Mouse (Mus musculus): Measurements from ENCODE around the gene Fam214b. TPM values are rescaled to one million over a fixed set of nuclear protein-coding genes. Genes with fewer than 3 reads are reported as not detected.

Gene Fam214b
- polyA plus RNA-seq, 2 experiments = 9.5 to 22.1 TPM

DNA sequence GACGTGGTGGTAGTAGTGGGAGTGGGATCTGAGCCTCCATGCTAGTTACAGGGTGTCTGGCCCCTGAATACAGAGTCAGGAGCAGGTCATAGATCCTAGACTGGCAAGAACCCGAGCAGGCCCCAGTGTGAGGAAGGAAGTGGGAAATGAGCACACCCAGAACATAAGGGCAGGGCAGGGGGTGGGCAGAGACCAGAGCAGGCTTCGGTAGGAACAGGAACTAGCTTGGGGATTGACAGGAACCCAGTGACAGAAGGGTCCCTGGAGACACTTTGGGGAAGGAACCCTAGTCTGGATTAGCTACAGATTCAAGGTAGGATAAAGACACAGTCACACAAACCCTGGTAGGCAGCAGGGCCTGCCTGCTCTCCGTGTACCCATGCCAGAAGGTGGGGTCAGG is 1.3 kb downstream of the Fam214b start:
- peaks cover 21% of the 10 kb centered on the region for H3K4me1 ChIP-seq (ENCODE audit: control insufficient read depth, insufficient read depth, low read length)
- TF ChIP-seq POLR2A (IDR thresholded peaks at IDR 0.05; ENCODE audit: borderline replicate concordance, extremely low read depth, insufficient read depth, insufficient read length) = no peak
- no peaks in the 10 kb centered on the region for H3K9me3 ChIP-seq (ENCODE audit: control insufficient read depth, low read length)
- H3K36me3 ChIP-seq (ENCODE audit: control insufficient read depth, insufficient read depth, low read length) = no peaks in the 10 kb centered on the region
- DNase-seq (ENCODE audit: low spot score) (no peak), ATAC-seq (ENCODE audit: low FRiP score, low read depth) (no peak)
- WGBS = 23% methylated on average over 4 of the region's 4 CpGs
- H3K27me3 ChIP-seq (ENCODE audit: control insufficient read depth, insufficient read depth, low read length) = no peaks in the 10 kb centered on the region
- H3K27ac ChIP-seq (replicated peaks; ENCODE audit: low read depth, low read length) = no peak overlapping the region
- H3K4me2 ChIP-seq (replicated peaks; ENCODE audit: low read depth, low read length, severe bottlenecking) = peak overlapping the region; percentile 79
- peak overlapping the region; percentile 52; the same call in 1 of the 2 replicates for H3K4me3 ChIP-seq (replicated peaks; ENCODE audit: low read length)
- no peak overlapping the region; the same call in 1 of the 2 replicates for H3K9ac ChIP-seq (ENCODE audit: low read depth, low read length, severe bottlenecking)

DNA sequence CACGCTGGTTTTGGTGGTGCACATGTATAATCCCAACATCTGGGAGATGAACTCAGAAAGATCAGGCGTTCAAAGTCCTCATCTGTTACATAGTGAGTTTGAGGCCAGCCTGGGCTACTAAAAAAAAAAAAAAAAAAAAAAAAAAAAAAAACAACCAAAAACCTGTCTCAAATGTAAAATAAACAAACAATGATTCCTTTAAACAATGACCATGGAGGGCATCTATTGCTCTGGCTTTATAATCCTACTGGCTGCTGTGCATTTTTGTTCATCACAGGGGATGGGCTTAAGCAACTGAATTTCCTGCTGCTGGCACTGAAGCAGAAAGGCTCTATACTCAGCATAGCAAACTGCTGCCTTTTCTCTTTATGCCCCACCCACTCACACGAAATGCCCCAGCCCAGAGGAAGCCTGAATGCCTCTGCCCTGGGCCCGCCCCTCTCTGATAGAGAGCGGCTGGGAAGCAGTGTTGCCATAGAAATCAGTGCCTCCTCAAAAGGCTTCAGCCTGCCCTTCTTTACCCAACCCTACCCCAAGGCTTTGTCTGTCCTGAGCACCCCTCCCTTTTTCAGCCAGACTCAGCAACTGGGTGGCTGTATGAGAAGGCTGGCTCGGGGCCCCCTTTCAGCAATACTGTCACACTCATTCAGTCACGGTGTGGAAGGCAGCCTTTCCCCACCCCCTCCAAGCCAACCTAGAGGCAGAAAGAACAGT is 2.2 kb downstream of the Fam214b start:
- Histone ChIP-seq H3K4me3 (replicated peaks; ENCODE audit: low read length) (no peak overlapping the region), H3K4me2 (replicated peaks; ENCODE audit: low read depth, low read length, severe bottlenecking) (peak overlapping the region; percentile 79), H3K9ac (ENCODE audit: low read depth, low read length, severe bottlenecking) (no peak overlapping the region), H3K4me1 (ENCODE audit: control insufficient read depth, insufficient read depth, low read length) (peaks cover 29% of the 10 kb centered on the region), H3K27me3 (ENCODE audit: control insufficient read depth, insufficient read depth, low read length) (no peaks in the 10 kb centered on the region), H3K27ac (replicated peaks; ENCODE audit: low read depth, low read length) (no peak overlapping the region), H3K9me3 (ENCODE audit: control insufficient read depth, low read length) (no peaks in the 10 kb centered on the region), H3K36me3 (ENCODE audit: control insufficient read depth, insufficient read depth, low read length) (no peaks in the 10 kb centered on the region)
- no peak for TF ChIP-seq POLR2A (IDR thresholded peaks at IDR 0.05; ENCODE audit: borderline replicate concordance, extremely low read depth, insufficient read depth, insufficient read length)
- 28% methylated on average over 7 of the region's 7 CpGs for WGBS
- DNase-seq (ENCODE audit: low spot score) = peak; percentile 42
- ATAC-seq (ENCODE audit: low FRiP score, low read depth) = no peak

DNA sequence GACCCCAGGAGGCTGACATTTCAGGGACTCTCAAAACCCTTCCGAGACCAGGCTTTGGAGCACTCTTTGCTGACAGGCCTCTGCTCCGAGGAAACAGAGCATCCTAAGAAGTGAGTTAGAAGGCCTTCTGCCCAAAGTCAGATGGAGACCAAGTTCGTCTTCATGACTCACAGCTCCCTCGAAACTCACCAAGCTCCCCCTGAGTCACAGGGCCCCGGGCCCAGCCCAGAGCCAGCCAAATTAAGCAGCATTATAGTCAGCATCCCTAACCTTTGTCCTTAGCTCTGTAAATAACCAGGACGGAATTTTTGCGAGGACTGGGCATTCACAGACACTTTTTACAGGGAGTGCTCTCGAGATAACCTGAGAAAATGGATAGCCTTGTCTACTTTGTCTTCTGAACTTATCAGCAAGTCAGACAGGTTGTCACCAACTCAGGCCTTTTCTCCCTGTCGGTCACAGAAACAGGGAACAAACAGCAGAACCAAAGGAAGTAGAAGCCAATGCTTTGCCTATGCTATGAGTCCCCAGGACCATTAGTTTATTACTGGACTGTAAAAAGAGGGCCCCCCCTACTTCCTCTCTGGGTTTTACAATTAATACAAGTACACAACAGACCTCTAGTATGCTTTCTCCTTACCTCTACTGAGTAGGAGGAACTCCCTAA is 5.0 kb downstream of the Fam214b start:
- ATAC-seq (ENCODE audit: low FRiP score, low read depth) (no peak), DNase-seq (ENCODE audit: low spot score) (no peak)
- peaks cover 26% of the 10 kb centered on the region for H3K4me1 ChIP-seq (ENCODE audit: control insufficient read depth, insufficient read depth, low read length)

DNA sequence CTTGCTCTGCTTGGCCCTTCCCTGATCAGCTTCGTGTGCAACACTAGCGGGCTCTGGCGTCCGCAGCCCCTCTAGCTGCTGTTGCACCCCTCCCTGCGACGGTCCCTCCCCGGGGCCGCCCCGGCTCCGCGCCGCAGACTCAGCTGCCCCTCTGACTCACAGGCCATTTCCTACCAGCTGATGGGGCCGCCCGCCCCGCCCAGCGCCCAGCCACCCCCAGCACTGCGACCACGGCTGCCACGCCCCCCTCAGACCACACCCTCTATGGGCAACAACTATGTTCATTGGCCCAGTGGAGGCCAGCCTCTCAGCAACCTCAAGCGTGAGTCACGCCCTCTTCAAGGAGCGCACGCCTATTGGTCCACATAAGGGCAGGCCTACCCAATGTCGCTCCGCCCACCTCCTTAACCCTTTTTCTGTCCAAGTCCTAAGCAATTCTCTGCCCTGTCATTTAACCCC is 5.9 kb downstream of the Fam214b start:
- peak overlapping the region; percentile 80 for H3K4me2 ChIP-seq (replicated peaks; ENCODE audit: low read depth, low read length, severe bottlenecking)
- H3K27ac ChIP-seq (replicated peaks; ENCODE audit: low read depth, low read length) = peak overlapping the region; percentile 55
- H3K4me3 ChIP-seq (replicated peaks; ENCODE audit: low read length) = peak overlapping the region; percentile 68
- peak; percentile 98 for DNase-seq (ENCODE audit: low spot score)
- no peaks in the 10 kb centered on the region for H3K9me3 ChIP-seq (ENCODE audit: control insufficient read depth, low read length)
- H3K9ac ChIP-seq (ENCODE audit: low read depth, low read length, severe bottlenecking) = peak overlapping the region; percentile 72
- peaks cover 17% of the 10 kb centered on the region for H3K36me3 ChIP-seq (ENCODE audit: control insufficient read depth, insufficient read depth, low read length)
- peak; percentile 73; the same call in 1 of the 2 replicates for TF ChIP-seq POLR2A (IDR thresholded peaks at IDR 0.05; ENCODE audit: borderline replicate concordance, extremely low read depth, insufficient read depth, insufficient read length)
- H3K27me3 ChIP-seq (ENCODE audit: control insufficient read depth, insufficient read depth, low read length) = no peaks in the 10 kb centered on the region
- 2% methylated on average over 20 of the region's 25 CpGs for WGBS
- ATAC-seq (ENCODE audit: low FRiP score, low read depth) = peak; percentile 99
- peaks cover 25% of the 10 kb centered on the region for H3K4me1 ChIP-seq (ENCODE audit: control insufficient read depth, insufficient read depth, low read length)

More for the DNA sequence above, 5.0 kb downstream of the Fam214b start:
- H3K9me3 ChIP-seq (ENCODE audit: control insufficient read depth, low read length) = no peaks in the 10 kb centered on the region
- H3K36me3 ChIP-seq (ENCODE audit: control insufficient read depth, insufficient read depth, low read length) = peaks cover 9% of the 10 kb centered on the region
- no peak for TF ChIP-seq POLR2A (IDR thresholded peaks at IDR 0.05; ENCODE audit: borderline replicate concordance, extremely low read depth, insufficient read depth, insufficient read length)
- H3K4me3 ChIP-seq (replicated peaks; ENCODE audit: low read length) = no peak overlapping the region
- no peaks in the 10 kb centered on the region for H3K27me3 ChIP-seq (ENCODE audit: control insufficient read depth, insufficient read depth, low read length)
- H3K9ac ChIP-seq (ENCODE audit: low read depth, low read length, severe bottlenecking) = no peak overlapping the region
- H3K4me2 ChIP-seq (replicated peaks; ENCODE audit: low read depth, low read length, severe bottlenecking) = no peak overlapping the region
- H3K27ac ChIP-seq (replicated peaks; ENCODE audit: low read depth, low read length) = no peak overlapping the region
- 62% methylated on average over 9 of the region's 9 CpGs for WGBS

DNA sequence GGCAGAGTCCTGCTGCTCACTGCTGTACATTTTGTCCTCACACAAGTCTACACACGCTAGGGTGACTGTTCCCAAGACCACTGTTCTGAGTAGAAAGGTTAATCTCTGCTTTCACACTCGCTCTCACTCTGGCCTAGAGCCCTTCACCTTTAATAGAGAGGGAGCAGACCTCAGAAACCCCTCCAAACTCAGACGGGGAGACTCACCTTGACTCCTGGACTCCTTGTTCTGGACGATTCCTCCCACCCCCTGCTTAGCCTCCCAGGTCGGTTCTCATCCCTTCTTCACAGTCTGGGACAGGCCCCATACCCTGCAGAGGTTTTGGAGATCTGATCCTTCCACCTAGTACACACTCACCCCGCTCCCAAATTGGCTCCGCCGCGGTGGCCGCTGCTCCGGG is 6.4 kb downstream of the Fam214b start:
- WGBS = 2% methylated on average over 10 of the region's 11 CpGs
- peak overlapping the region; percentile 72 for H3K9ac ChIP-seq (ENCODE audit: low read depth, low read length, severe bottlenecking)
- H3K36me3 ChIP-seq (ENCODE audit: control insufficient read depth, insufficient read depth, low read length) = peaks cover 19% of the 10 kb centered on the region
- ATAC-seq (ENCODE audit: low FRiP score, low read depth) (no peak), DNase-seq (ENCODE audit: low spot score) (no peak)
- H3K27ac ChIP-seq (replicated peaks; ENCODE audit: low read depth, low read length) = peak overlapping the region; percentile 55
- TF ChIP-seq POLR2A (IDR thresholded peaks at IDR 0.05; ENCODE audit: borderline replicate concordance, extremely low read depth, insufficient read depth, insufficient read length) = no peak
- peak overlapping the region; percentile 80 for H3K4me2 ChIP-seq (replicated peaks; ENCODE audit: low read depth, low read length, severe bottlenecking)
- no peaks in the 10 kb centered on the region for H3K27me3 ChIP-seq (ENCODE audit: control insufficient read depth, insufficient read depth, low read length)
- H3K4me1 ChIP-seq (ENCODE audit: control insufficient read depth, insufficient read depth, low read length) = peaks cover 19% of the 10 kb centered on the region
- H3K4me3 ChIP-seq (replicated peaks; ENCODE audit: low read length) = peak overlapping the region; percentile 68
- H3K9me3 ChIP-seq (ENCODE audit: control insufficient read depth, low read length) = no peaks in the 10 kb centered on the region

All from limb, embryonic 14.5 days (tissue).